Mouse (Mus musculus) heart, embryonic 14.5 days (tissue): ENCODE data around the gene Panx3. TPM values are rescaled to one million over a fixed set of nuclear protein-coding genes. Genes with fewer than 3 reads are reported as not detected.

Source experiments
- ATAC-seq: fragments of 200-750 bp; cut with Nextera tagmentation; 2 replicates; pipeline ENCODE4 v1.8.0; 2017; ENCODE audit warnings: low read depth, moderate TSS enrichment; ENCODE audit not compliant: insufficient number of reproducible peaks, insufficient read depth, low FRiP score
- H3K27ac ChIP-seq, 2 experiments: fragments of 200-500 bp in 1 of 2; fragments of 300-500 bp in 1 of 2; sonication (generic) in 1 of 2; replicated peaks in 1 of 2; 2 replicates each; pipeline ENCODE4 v1.5.1; 2012 to 2014; ENCODE audit warnings: low read depth in 2 of 2, low read length in 2 of 2, control low read depth in 1 of 2, mild to moderate bottlenecking in 1 of 2, mixed read lengths in 1 of 2; ENCODE audit not compliant: control insufficient read depth in 1 of 2, insufficient read depth in 1 of 2
- H3K27me3 ChIP-seq: fragments of 300-500 bp; sonication (generic); 2 replicates; pipeline ENCODE4 v1.6.1; 2014; ENCODE audit warnings: mild to moderate bottlenecking, low read length, control low read depth; ENCODE audit not compliant: control insufficient read depth, insufficient read depth
- H3K36me3 ChIP-seq: fragments of 300-500 bp; sonication (generic); 2 replicates; pipeline ENCODE4 v1.6.1; 2014; ENCODE audit warnings: mild to moderate bottlenecking, control low read depth, low read length, mixed read lengths; ENCODE audit not compliant: control insufficient read depth, insufficient read depth
- H3K4me1 ChIP-seq, 2 experiments: fragments of 200-500 bp in 1 of 2; fragments of 300-500 bp in 1 of 2; sonication (generic) in 1 of 2; 2 replicates each; pipeline ENCODE4 v1.6.1; 2012 to 2014; ENCODE audit warnings: low read length in 2 of 2, control low read depth in 1 of 2, mixed read lengths in 1 of 2; ENCODE audit not compliant: control insufficient read depth in 2 of 2, insufficient read depth in 2 of 2
- H3K4me2 ChIP-seq: fragments of 300-500 bp; sonication (generic); 2 replicates; pipeline ENCODE4 v1.6.1; 2014; ENCODE audit warnings: mild to moderate bottlenecking, low read length
- H3K4me3 ChIP-seq, 2 experiments: fragments of 200-500 bp in 1 of 2; fragments of 300-500 bp in 1 of 2; sonication (generic) in 1 of 2; 2 replicates each; pipeline ENCODE4 v1.5.1; 2012 to 2014; ENCODE audit warnings: low read length in 2 of 2, mild to moderate bottlenecking in 2 of 2, control low read depth in 1 of 2, low read depth in 1 of 2, moderate library complexity in 1 of 2; ENCODE audit not compliant: control insufficient read depth in 1 of 2, insufficient read depth in 1 of 2
- H3K9ac ChIP-seq: fragments of 300-500 bp; sonication (generic); 2 replicates; pipeline ENCODE4 v1.6.1; 2014; ENCODE audit warnings: mild to moderate bottlenecking, low read length
- H3K9me3 ChIP-seq: fragments of 300-500 bp; sonication (generic); 2 replicates; pipeline ENCODE4 v1.6.1; 2016; ENCODE audit warnings: low read length, control low read depth; ENCODE audit not compliant: control insufficient read depth
- WGBS: fragments of 180-500 bp; shearing (Covaris S2); extraction: QIAGEN DNeasy Blood & Tissue Kit; methylation state at CpG from one replicate; pipeline ENCODE4 v1.1.7; 2014; 5-methylcytosine and 5-hydroxymethylcytosine counted together
- polyA plus RNA-seq: library from polyadenylated mRNA; unstranded; fragments of >200 nt; fragmentation: Nextera tagmentation; extraction: Ambion mirVana; gene quantifications from 2 replicates; pipeline ENCODE4 v1.2.1, GENCODE M21; 2014

The Panx3 gene
- polyA plus RNA-seq, 1 experiment from 2014 or later, result not detected

- ATAC-seq, result peak; percentile 98
- Histone ChIP-seq H3K4me2 (peak within 1 kb of the TSS; percentile 83), H3K27me3 (no peaks in the 10 kb centered on the region), H3K9ac (peak within 1 kb of the TSS; percentile 81), H3K9me3 (no peaks in the 10 kb centered on the region), H3K27ac (peak within 1 kb of the TSS; percentile 89), H3K4me3 (peak within 1 kb of the TSS; percentile 71 to 87), H3K4me1 (peaks cover 0 to 5% of the 10 kb centered on the region in 2 experiments; a peak in 1 of 4 replicates), H3K36me3 (no peaks in the 10 kb centered on the region)
- WGBS, result under 1% methylated on average over 45 of the region's 45 CpGs
Observed at GRCm38 (mm10) chr9:37613182-37613910, 55.7 kb downstream of the Panx3 start, which contains the start of gene Spa17. Gene Spa17, minus strand, starts transcription at chr9:37613722.

Other genes with a start within 250 kb of the Panx3 start
- 0.15 and 0.16 TPM in 2 replicates for gene Robo3, start 236.0 kb downstream of the Panx3 start, polyA plus RNA-seq
- gene Msantd2, start 179.9 kb downstream of the Panx3 start, polyA plus RNA-seq, result 13.8 and 17.5 TPM in 2 replicates
- 78.2 and 81.9 TPM in 2 replicates for gene Esam, start 141.2 kb downstream of the Panx3 start, polyA plus RNA-seq
- 0.74 and 1.6 TPM in 2 replicates for gene Vsig2, start 130.0 kb downstream of the Panx3 start, polyA plus RNA-seq
- gene Nrgn, start 116.3 kb downstream of the Panx3 start, polyA plus RNA-seq, result 3.5 and 3.8 TPM in 2 replicates
- gene Siae, start 113.5 kb downstream of the Panx3 start, polyA plus RNA-seq, result 12.0 and 12.7 TPM in 2 replicates
- 6.6 and 7.3 TPM in 2 replicates for gene Spa17, start 55.5 kb downstream of the Panx3 start, polyA plus RNA-seq
- 113 and 126 TPM in 2 replicates for gene Tbrg1, start 11.9 kb downstream of the Panx3 start, polyA plus RNA-seq
- gene Olfr160, start 47.0 kb upstream of the Panx3 start, polyA plus RNA-seq, result not detected in 2 replicates
- gene Olfr874, start 75.9 kb upstream of the Panx3 start, polyA plus RNA-seq, result not detected in 2 replicates
- gene Olfr875, start 102.6 kb upstream of the Panx3 start, polyA plus RNA-seq, result not detected in 2 replicates
- gene Olfr876, start 133.8 kb upstream of the Panx3 start, polyA plus RNA-seq, result not detected in 2 replicates
- not detected in 2 replicates for gene Olfr877, start 185.0 kb upstream of the Panx3 start, polyA plus RNA-seq
- gene Olfr145, start 227.5 kb upstream of the Panx3 start, polyA plus RNA-seq, result not detected in 2 replicates
- gene Olfr878, start 248.6 kb upstream of the Panx3 start, polyA plus RNA-seq, result not detected in 2 replicates